Mouse (Mus musculus) small intestine, adult 2 months (tissue): ENCODE measurements around the gene Loxl3.

Source experiments
- CTCF ChIP-seq: fragments of 200-500 bp; IDR thresholded peaks from 2 replicates; pipeline ENCODE4 v1.5.1; 2012; ENCODE audit warnings: low read depth, mild to moderate bottlenecking, control low read depth, inconsistent platforms, low read length, moderate library complexity, mixed read lengths; ENCODE audit not compliant: insufficient replicate concordance, insufficient read length; ENCODE audit errors: extremely low read depth
- POLR2A ChIP-seq: fragments of 200-500 bp; IDR thresholded peaks from 2 replicates; pipeline ENCODE4 v1.6.1; 2012; ENCODE audit warnings: low read depth, mild to moderate bottlenecking, control low read depth, inconsistent platforms, low read length, moderate library complexity

DNA sequence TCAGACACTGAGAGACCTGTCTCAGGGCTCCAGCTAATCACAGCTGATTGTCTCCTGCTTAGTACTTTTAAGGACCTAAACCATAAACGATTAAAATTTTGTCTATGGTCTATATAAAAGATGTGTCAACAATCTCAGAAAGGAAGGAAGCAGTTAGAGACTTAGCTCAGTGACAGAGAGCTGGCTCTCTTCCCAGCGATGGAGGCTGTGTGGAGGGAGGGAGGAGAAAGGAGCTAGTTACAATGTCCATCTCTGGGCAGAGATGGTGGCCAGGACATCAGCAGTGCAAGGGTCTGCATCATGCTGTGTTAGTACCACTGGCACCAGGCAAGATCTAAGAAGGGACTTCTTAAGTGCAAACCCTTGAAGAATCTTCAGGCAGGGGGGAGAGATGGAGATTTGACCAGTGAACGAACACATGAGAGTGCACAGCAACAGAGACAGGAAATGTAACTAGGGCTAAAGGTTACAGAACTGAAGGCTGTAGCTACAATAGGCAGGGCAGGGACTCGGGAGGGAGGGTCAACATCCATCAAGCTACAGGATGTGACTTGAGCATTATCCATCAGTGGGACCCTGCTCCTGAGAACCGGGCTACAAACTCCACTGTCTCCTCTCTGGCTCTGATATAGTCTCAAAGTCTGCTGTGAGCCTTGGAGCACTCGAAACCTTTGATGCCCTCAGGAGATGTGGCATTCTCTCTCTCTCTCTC is 58.6 kb downstream of the Loxl3 start:
- no peak for TF ChIP-seq POLR2A
- no peak for TF ChIP-seq CTCF
